Mouse (Mus musculus) liver, postnatal 0 days (tissue): ENCODE results near the gene Tlk2.

Experiments
- CTCF ChIP-seq: sonication (generic); IDR thresholded peaks from 2 replicates; pipeline ENCODE4 v1.5.1; 2016; ENCODE audit warnings: antibody characterized with exemption, low read depth
- EP300 ChIP-seq: IDR thresholded peaks from 2 replicates; pipeline ENCODE4 v1.6.1; 2016; ENCODE audit warnings: antibody characterized with exemption, low read depth, mild to moderate bottlenecking

- TF ChIP-seq CTCF (no peak), EP300 (no peak)
Observed at GRCm38 (mm10) chr11:105155915-105156314, 22.7 kb upstream of the Tlk2 start.
